Mouse (Mus musculus): ENCODE results near the gene Ufl1. TPM values are rescaled to one million over a fixed set of nuclear protein-coding genes. Genes with fewer than 3 reads are reported as not detected.
"Not testable (repeated sequence)": the region's sequence is repeated elsewhere in the genome, so short reads cannot be mapped to it uniquely, and the experiment has no call there.

Ufl1 gene
- polyA plus RNA-seq, 1 experiment from 2014 or later: 36.0 TPM

- not testable (repeated sequence) for H3K9me3 ChIP-seq (replicated peaks); H3K9ac ChIP-seq; H3K27me3 ChIP-seq; H3K4me2 ChIP-seq (replicated peaks); H3K4me1 ChIP-seq; ATAC-seq (ENCODE audit: insufficient number of reproducible peaks, low FRiP score, low TSS enrichment, low read depth); H3K36me3 ChIP-seq; H3K4me3 ChIP-seq (replicated peaks); H3K27ac ChIP-seq (replicated peaks)
- WGBS: 94% methylated on average over 1 of the region's 1 CpGs
Observed at GRCm38 (mm10) chr4:25235663-25236062, 46.0 kb downstream of the Ufl1 start.

- ATAC-seq (ENCODE audit: insufficient number of reproducible peaks, low FRiP score, low TSS enrichment, low read depth); H3K27ac ChIP-seq (replicated peaks); H3K36me3 ChIP-seq; H3K4me1 ChIP-seq; H3K27me3 ChIP-seq; H3K4me3 ChIP-seq (replicated peaks); H3K4me2 ChIP-seq (replicated peaks); H3K9ac ChIP-seq; H3K9me3 ChIP-seq (replicated peaks): not testable (repeated sequence)
- 78% methylated on average over 1 of the region's 1 CpGs for WGBS
Observed at GRCm38 (mm10) chr4:25233767-25234166, 47.9 kb downstream of the Ufl1 start.

GRCm38 (mm10) chr4:25232546-25232945 lies 49.1 kb downstream of the Ufl1 start:
- no peak for ATAC-seq (ENCODE audit: insufficient number of reproducible peaks, low FRiP score, low TSS enrichment, low read depth)
- WGBS: 88% methylated on average over 3 of the region's 3 CpGs

GRCm38 (mm10) chr4:25227527-25227926 lies 54.1 kb downstream of the Ufl1 start:
- ATAC-seq (ENCODE audit: insufficient number of reproducible peaks, low FRiP score, low TSS enrichment, low read depth): no peak
- 11% methylated on average over 1 of the region's 1 CpGs for WGBS
- H3K4me1 ChIP-seq: no peaks in the 10 kb centered on the region

More at GRCm38 (mm10) chr4:25232546-25232945, 49.1 kb downstream of the Ufl1 start:
- Histone ChIP-seq H3K4me1 (no peaks in the 10 kb centered on the region), H3K4me3 (replicated peaks) (no peak overlapping the region), H3K27ac (replicated peaks) (no peak overlapping the region), H3K27me3 (no peaks in the 10 kb centered on the region), H3K36me3 (no peaks in the 10 kb centered on the region), H3K4me2 (replicated peaks) (no peak overlapping the region), H3K9ac (no peak overlapping the region), H3K9me3 (replicated peaks) (no peaks in the 10 kb centered on the region)

GRCm38 (mm10) chr4:25221927-25222326 lies 59.7 kb downstream of the Ufl1 start:
- Histone ChIP-seq H3K4me2 (replicated peaks) (no peak overlapping the region), H3K27ac (replicated peaks) (no peak overlapping the region), H3K9ac (no peak overlapping the region), H3K36me3 (no peaks in the 10 kb centered on the region), H3K4me1 (no peaks in the 10 kb centered on the region), H3K9me3 (replicated peaks) (no peaks in the 10 kb centered on the region), H3K27me3 (no peaks in the 10 kb centered on the region), H3K4me3 (replicated peaks) (no peak overlapping the region)
- ATAC-seq (ENCODE audit: insufficient number of reproducible peaks, low FRiP score, low TSS enrichment, low read depth): no peak

More at GRCm38 (mm10) chr4:25227527-25227926, 54.1 kb downstream of the Ufl1 start:
- no peak overlapping the region for H3K4me3 ChIP-seq (replicated peaks)
- H3K4me2 ChIP-seq (replicated peaks): no peak overlapping the region
- H3K36me3 ChIP-seq: no peaks in the 10 kb centered on the region
- no peaks in the 10 kb centered on the region for H3K27me3 ChIP-seq
- no peak overlapping the region for H3K9ac ChIP-seq
- no peaks in the 10 kb centered on the region for H3K9me3 ChIP-seq (replicated peaks)
- no peak overlapping the region for H3K27ac ChIP-seq (replicated peaks)

GRCm38 (mm10) chr4:25213451-25213850 lies 68.2 kb downstream of the Ufl1 start:
- ATAC-seq (ENCODE audit: insufficient number of reproducible peaks, low FRiP score, low TSS enrichment, low read depth): no peak
- Histone ChIP-seq H3K27me3 (no peaks in the 10 kb centered on the region), H3K4me2 (replicated peaks) (no peak overlapping the region), H3K36me3 (no peaks in the 10 kb centered on the region), H3K27ac (replicated peaks) (no peak overlapping the region), H3K4me3 (replicated peaks) (no peak overlapping the region), H3K9me3 (replicated peaks) (no peaks in the 10 kb centered on the region), H3K9ac (no peak overlapping the region), H3K4me1 (no peaks in the 10 kb centered on the region)
- 55% methylated on average over 5 of the region's 5 CpGs for WGBS

- Histone ChIP-seq H3K4me3 (replicated peaks) (no peak overlapping the region), H3K4me1 (no peaks in the 10 kb centered on the region), H3K27me3 (no peaks in the 10 kb centered on the region), H3K36me3 (no peaks in the 10 kb centered on the region), H3K9ac (no peak overlapping the region), H3K27ac (replicated peaks) (no peak overlapping the region), H3K9me3 (replicated peaks) (no peaks in the 10 kb centered on the region), H3K4me2 (replicated peaks) (no peak overlapping the region)
- WGBS: 63% methylated on average over 4 of the region's 4 CpGs
- no peak for ATAC-seq (ENCODE audit: insufficient number of reproducible peaks, low FRiP score, low TSS enrichment, low read depth)
Observed at GRCm38 (mm10) chr4:25206166-25206565, 75.5 kb downstream of the Ufl1 start.

Other genes with a start within 250 kb of the Ufl1 start
- gene Fhl5, start 38.9 kb downstream of the Ufl1 start, polyA plus RNA-seq (2015; fragmentation: Nextera tagmentation; extraction: Ambion mirVana): 0.30 TPM in 1 of 2 replicates, not detected in the other

Data from embryonic facial prominence, embryonic 15.5 days (tissue).